Mouse (Mus musculus) embryonic facial prominence, embryonic 12.5 days (tissue): ENCODE data around the gene Fadd. TPM values are rescaled to one million over a fixed set of nuclear protein-coding genes. Genes with fewer than 3 reads are reported as not detected.

Source experiments
- ATAC-seq: fragments of 200-750 bp; cut with Nextera tagmentation; 2 replicates; pipeline ENCODE4 v1.8.0; 2017; ENCODE audit not compliant: insufficient number of reproducible peaks, insufficient read depth, low FRiP score, low TSS enrichment
- H3K27ac ChIP-seq: fragments of 300-500 bp; sonication (generic); 2 replicates; pipeline ENCODE4 v1.5.1; 2016; ENCODE audit warnings: mild to moderate bottlenecking
- H3K27me3 ChIP-seq: fragments of 300-500 bp; sonication (generic); 2 replicates; pipeline ENCODE4 v1.6.1; 2016; ENCODE audit warnings: mild to moderate bottlenecking, moderate library complexity
- H3K36me3 ChIP-seq: fragments of 300-500 bp; sonication (generic); 2 replicates; pipeline ENCODE4 v1.6.1; 2016; ENCODE audit warnings: mild to moderate bottlenecking
- H3K4me1 ChIP-seq: fragments of 300-500 bp; sonication (generic); 2 replicates; pipeline ENCODE4 v1.6.1; 2016
- H3K4me2 ChIP-seq: fragments of 300-500 bp; sonication (generic); replicated peaks from 2 replicates; pipeline ENCODE4 v1.6.1; 2016; ENCODE audit warnings: mild to moderate bottlenecking, moderate library complexity
- H3K4me3 ChIP-seq: fragments of 300-500 bp; sonication (generic); 2 replicates; pipeline ENCODE4 v1.5.1; 2016; ENCODE audit warnings: mild to moderate bottlenecking
- H3K9ac ChIP-seq: fragments of 300-500 bp; sonication (generic); 2 replicates; pipeline ENCODE4 v1.6.1; 2016; ENCODE audit warnings: mild to moderate bottlenecking, moderate library complexity
- H3K9me3 ChIP-seq: fragments of 300-500 bp; sonication (generic); 2 replicates; pipeline ENCODE4 v1.6.1; 2016; ENCODE audit warnings: mild to moderate bottlenecking, moderate library complexity
- WGBS: fragments of 180-500 bp; shearing (Covaris S2); methylation state at CpG from one replicate; pipeline ENCODE4 v1.1.7; 2016; 5-methylcytosine and 5-hydroxymethylcytosine counted together
- polyA plus RNA-seq: library from polyadenylated mRNA; unstranded; fragments of >200 nt; fragmentation: Nextera tagmentation; extraction: Ambion mirVana; gene quantifications from 2 replicates; pipeline ENCODE4 v1.2.1, GENCODE M21; 2016

Fadd gene
- polyA plus RNA-seq, 1 experiment from 2014 or later, result 10.1 TPM

DNA sequence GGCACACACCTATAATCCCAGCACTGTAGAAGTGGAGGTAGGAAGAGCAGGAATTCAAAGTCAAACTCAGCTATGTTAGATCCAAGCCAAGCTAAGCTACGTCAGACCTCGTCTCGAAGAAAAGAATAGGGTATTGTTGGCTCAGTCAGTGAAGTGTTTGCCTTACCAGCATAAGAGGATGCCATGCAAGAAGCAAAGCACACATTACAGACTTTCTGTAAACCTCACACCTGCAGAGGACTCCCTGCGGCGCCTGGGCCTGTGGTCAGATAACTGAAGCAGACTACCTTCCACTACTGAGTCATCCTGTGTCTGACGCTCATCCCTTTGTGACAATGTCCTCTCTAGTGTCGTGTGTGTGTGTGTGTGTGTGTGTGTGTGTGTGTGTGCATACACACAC, 27.3 kb upstream of the Fadd start:
- no peaks in the 10 kb centered on the region for H3K9me3 ChIP-seq
- no peaks in the 10 kb centered on the region for H3K36me3 ChIP-seq
- WGBS, result 85% methylated on average over 7 of the region's 7 CpGs
- H3K4me2 ChIP-seq, result no peak overlapping the region
- ATAC-seq, result no peak
- H3K9ac ChIP-seq, result no peak overlapping the region
- H3K4me1 ChIP-seq, result no peaks in the 10 kb centered on the region
- no peak overlapping the region for H3K27ac ChIP-seq
- H3K27me3 ChIP-seq, result no peaks in the 10 kb centered on the region; the same call in 1 of the 2 replicates
- no peak overlapping the region for H3K4me3 ChIP-seq

DNA sequence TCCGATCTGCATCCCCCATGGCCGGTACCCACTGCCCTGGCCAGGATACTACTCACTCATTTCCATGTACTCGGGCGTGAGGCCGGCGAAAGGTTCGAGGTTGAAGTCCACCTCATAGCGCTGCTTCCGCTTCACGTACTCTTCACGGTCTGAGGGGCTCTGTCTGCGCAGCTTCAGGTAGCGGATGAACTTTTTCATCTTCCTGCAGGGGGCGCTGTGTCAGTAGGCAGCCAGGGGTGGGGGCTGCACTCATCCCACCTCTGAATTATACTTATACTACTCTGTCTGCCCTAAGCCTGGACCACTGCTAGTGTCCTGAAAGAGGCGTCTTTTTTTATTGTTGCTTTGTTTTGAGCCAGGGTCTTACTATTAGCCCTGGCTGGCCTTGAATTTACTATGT, 25.6 kb upstream of the Fadd start:
- no peaks in the 10 kb centered on the region for H3K4me1 ChIP-seq
- H3K9ac ChIP-seq, result no peak overlapping the region
- no peaks in the 10 kb centered on the region for H3K9me3 ChIP-seq
- no peak for ATAC-seq
- no peak overlapping the region for H3K4me2 ChIP-seq
- WGBS, result 91% methylated on average over 15 of the region's 15 CpGs
- H3K27ac ChIP-seq, result no peak overlapping the region
- H3K27me3 ChIP-seq, result no peaks in the 10 kb centered on the region
- no peak overlapping the region for H3K4me3 ChIP-seq
- H3K36me3 ChIP-seq, result no peaks in the 10 kb centered on the region

DNA sequence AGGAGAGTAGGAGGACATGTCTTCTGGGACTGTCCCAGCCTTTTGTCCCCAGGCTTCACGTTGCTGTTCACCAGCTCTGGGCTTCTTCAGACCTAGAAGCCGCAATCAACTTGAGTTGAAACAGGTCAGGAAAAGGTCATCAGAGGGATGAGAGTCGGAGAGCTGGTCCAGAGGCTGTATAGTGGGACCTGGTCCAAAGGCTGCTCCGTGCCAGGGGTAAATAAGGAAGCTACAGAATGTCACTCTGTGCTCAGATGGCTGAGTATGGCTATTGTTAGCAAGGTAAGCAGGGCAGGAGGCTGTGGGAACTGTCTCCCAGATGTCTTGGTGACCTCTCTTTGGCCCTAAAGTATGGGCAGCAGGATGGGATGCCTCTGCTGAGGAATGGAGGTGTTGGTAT, 22.5 kb upstream of the Fadd start:
- no peaks in the 10 kb centered on the region for H3K4me1 ChIP-seq
- no peak overlapping the region for H3K9ac ChIP-seq
- no peaks in the 10 kb centered on the region for H3K27me3 ChIP-seq
- H3K27ac ChIP-seq, result no peak overlapping the region
- no peak for ATAC-seq
- H3K4me2 ChIP-seq, result no peak overlapping the region
- H3K36me3 ChIP-seq, result no peaks in the 10 kb centered on the region
- 61% methylated on average over 4 of the region's 4 CpGs for WGBS
- no peaks in the 10 kb centered on the region for H3K9me3 ChIP-seq
- H3K4me3 ChIP-seq, result no peak overlapping the region

DNA sequence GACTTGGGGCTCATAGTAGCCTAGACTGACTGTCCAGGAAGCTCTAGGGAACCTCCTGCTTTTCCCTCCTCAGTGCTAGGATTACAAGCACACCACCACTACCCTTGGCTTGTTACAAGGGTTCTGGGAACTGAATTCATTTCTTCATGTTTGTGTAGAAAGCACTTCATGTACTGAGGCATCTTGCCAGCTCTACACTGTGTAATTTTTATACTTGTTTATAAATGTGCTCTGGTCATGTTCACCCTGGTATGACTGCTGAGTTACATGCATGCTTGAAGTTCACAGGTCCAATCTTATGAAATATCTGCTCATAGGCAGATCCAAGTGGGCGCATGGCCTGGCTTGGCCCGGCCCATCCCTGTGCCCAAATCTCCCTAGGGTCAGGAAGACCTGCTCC, 22.0 kb upstream of the Fadd start:
- Histone ChIP-seq H3K4me2 (no peak overlapping the region), H3K4me3 (no peak overlapping the region), H3K36me3 (no peaks in the 10 kb centered on the region), H3K9ac (no peak overlapping the region), H3K9me3 (no peaks in the 10 kb centered on the region), H3K27ac (no peak overlapping the region), H3K27me3 (no peaks in the 10 kb centered on the region), H3K4me1 (no peaks in the 10 kb centered on the region)
- no peak for ATAC-seq
- WGBS, result 94% methylated on average over 2 of the region's 2 CpGs

DNA sequence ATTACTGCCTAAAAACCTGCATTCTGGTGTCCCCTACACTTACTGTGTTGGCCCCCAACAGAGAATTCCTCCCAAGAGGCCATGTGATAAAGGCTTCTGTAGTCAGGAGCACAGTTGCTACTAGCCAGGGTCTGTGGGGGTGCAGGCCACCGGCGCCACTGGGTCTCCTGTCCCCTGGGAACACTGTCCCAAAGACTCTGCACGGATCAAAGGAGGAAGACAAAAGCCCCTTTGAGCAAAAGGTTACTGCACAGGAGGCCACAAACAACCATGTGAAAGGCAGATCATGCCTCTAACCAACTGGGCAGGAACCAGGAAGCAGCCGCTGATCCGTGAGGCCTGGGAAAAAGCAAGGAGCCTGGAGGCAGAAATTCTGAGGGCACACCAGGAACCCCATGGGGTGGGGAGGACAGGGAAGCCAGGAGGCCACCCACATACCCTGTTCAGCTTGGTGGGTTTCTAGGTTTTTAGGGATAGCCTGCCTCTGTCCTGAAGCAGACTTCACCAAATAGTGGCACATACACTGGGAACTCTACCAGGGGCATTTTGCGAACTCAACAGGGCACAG, 18.2 kb upstream of the Fadd start:
- H3K4me3 ChIP-seq, result no peak overlapping the region
- no peaks in the 10 kb centered on the region for H3K36me3 ChIP-seq
- no peak overlapping the region for H3K27ac ChIP-seq
- no peaks in the 10 kb centered on the region for H3K9me3 ChIP-seq
- no peak overlapping the region for H3K9ac ChIP-seq
- 24% methylated on average over 6 of the region's 6 CpGs for WGBS
- no peak for ATAC-seq
- H3K27me3 ChIP-seq, result no peaks in the 10 kb centered on the region
- H3K4me2 ChIP-seq, result no peak overlapping the region
- no peaks in the 10 kb centered on the region for H3K4me1 ChIP-seq

DNA sequence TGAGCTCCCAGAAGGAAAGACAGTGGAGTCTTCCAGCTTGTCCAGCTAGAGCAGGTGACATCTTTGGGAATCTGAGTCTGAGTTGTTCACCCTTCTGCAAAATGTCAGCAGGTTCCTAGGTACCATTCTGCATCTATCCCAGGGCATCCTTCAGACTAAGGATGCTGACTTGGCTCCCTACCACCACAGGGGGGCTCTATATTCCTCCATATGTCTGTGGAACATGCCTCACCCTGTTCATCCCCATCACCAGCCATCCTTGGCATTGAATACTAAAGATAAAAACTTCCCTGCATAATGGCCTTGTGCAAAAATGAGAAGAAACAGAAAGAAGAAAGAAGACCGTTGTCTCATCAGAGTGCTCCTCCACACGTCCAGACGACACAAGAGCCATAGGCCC, 7.2 kb upstream of the Fadd start:
- H3K27me3 ChIP-seq, result no peaks in the 10 kb centered on the region
- no peak overlapping the region for H3K4me2 ChIP-seq
- no peaks in the 10 kb centered on the region for H3K4me1 ChIP-seq
- 87% methylated on average over 3 of the region's 3 CpGs for WGBS
- no peaks in the 10 kb centered on the region for H3K9me3 ChIP-seq
- H3K27ac ChIP-seq, result no peak overlapping the region
- no peak overlapping the region for H3K4me3 ChIP-seq
- no peaks in the 10 kb centered on the region for H3K36me3 ChIP-seq
- ATAC-seq, result no peak
- no peak overlapping the region for H3K9ac ChIP-seq

DNA sequence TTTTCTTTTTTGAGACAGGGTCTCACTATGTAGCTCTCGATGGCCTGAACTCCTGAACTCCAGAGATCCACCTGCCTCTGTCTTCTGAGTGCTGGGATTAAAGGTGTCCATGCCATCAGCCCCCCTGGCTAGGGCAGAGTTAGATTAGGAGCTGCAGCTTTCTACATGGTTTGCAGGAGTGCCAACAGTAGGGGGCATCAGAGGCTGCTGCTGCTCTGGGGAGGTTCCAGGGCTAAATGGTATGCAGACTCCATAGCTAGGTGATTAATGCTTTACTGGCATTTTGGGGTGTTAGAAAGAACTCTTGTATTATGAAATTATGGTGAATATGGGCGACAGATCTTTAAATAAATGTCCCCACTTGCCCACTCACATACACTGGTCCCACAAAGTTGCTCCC, 5.0 kb upstream of the Fadd start:
- Histone ChIP-seq H3K36me3 (no peaks in the 10 kb centered on the region), H3K9ac (no peak overlapping the region), H3K4me1 (peaks cover 6% of the 10 kb centered on the region; the same call in 1 of the 2 replicates), H3K27ac (no peak overlapping the region), H3K27me3 (no peaks in the 10 kb centered on the region), H3K4me2 (no peak overlapping the region), H3K4me3 (no peak overlapping the region), H3K9me3 (no peaks in the 10 kb centered on the region)
- 31% methylated on average over 2 of the region's 2 CpGs for WGBS
- no peak for ATAC-seq

DNA sequence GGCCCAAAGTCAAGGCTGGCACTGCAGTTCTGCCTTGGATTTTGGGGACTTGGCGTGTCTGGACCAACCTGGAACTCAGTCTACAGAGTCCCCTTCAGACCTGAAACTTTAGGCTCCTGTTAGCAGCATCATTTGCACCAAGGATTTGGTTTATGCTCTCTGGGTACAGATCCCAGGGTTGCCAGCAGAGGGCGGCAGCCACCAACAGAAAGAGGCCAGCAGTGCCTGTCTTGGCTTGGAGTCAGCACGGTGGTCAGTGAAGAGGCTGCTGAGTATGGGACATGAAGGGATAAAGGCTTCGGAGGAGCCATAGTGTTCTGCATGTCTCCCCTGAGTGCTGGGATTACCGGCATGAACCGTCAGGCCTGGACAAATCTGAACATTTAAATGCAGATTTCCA, 3.4 kb upstream of the Fadd start:
- Histone ChIP-seq H3K36me3 (no peaks in the 10 kb centered on the region), H3K4me1 (peaks cover 13% of the 10 kb centered on the region), H3K9me3 (no peaks in the 10 kb centered on the region), H3K9ac (no peak overlapping the region), H3K27ac (no peak overlapping the region), H3K4me2 (no peak overlapping the region), H3K4me3 (no peak overlapping the region), H3K27me3 (no peaks in the 10 kb centered on the region)
- no peak for ATAC-seq
- 15% methylated on average over 6 of the region's 6 CpGs for WGBS

DNA sequence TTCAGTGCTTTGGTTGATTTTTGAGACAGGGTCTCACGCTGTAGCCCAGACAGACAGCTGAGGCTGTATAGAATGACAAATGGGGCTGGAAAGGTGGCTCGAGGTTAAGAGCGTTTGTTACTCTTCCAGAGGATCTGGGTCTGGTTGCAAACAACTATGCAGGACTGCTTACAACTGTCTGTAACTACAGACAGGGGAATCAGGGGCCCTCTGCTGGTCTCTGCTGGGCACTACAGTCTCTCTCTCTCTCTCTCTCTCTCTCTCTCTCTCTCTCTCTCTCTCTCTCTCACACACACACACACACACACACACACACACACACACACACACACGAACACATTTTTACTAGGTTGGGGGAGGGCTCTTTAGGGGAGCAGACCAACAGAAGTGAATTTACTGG, 1.4 kb upstream of the Fadd start:
- no peak overlapping the region for H3K4me3 ChIP-seq

DNA sequence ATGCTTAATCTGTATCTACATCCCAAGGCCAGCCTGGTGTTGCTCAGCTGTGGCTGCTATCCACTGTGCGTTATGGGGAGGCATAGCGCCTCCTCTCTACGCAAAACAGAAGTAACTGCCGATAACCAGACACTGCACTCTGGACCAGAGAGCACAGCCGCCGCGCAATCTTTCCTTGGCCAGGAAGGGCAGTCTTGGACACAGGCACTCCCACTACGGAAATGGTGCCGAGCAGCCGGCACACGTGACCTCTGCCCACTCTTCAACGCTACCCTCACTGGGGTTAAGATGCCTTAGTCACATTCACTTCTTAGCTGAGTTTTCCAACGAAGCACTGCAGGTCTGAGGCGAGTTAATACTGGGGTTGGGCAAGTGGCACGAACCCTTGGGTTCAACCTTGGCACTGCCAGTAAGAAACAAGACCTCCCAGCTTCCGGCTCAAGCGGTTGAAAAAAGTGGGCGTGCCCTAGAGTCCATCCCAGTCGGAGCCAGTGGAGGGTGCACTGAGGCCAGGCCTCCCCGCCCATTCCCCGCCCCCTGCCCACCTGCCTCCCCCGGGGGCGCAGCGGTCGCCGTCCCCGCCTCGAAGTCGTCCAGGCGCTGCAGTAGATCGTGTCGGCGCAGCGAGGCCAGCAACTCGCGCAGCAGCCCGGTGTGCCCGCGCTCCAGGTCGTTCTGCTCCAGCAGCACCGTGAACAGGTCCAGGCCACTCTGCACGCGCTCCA, 542 bp downstream of the Fadd start:
- Histone ChIP-seq H3K27ac (peak overlapping the region; percentile 88), H3K4me2 (peak overlapping the region; percentile 74), H3K36me3 (peaks cover 25% of the 10 kb centered on the region), H3K4me1 (peaks cover 13% of the 10 kb centered on the region), H3K27me3 (no peaks in the 10 kb centered on the region), H3K4me3 (peak overlapping the region; percentile 65), H3K9ac (peak overlapping the region; percentile 67), H3K9me3 (no peaks in the 10 kb centered on the region)
- ATAC-seq, result peak; percentile 72
- 1% methylated on average over 43 of the region's 43 CpGs for WGBS

More for the DNA sequence above, 1.4 kb upstream of the Fadd start:
- no peak for ATAC-seq
- Histone ChIP-seq H3K4me2 (no peak overlapping the region), H3K27ac (no peak overlapping the region), H3K9ac (no peak overlapping the region), H3K9me3 (no peaks in the 10 kb centered on the region), H3K4me1 (peaks cover 13% of the 10 kb centered on the region), H3K36me3 (peaks cover 18% of the 10 kb centered on the region), H3K27me3 (no peaks in the 10 kb centered on the region)
- 6% methylated on average over 4 of the region's 4 CpGs for whole genome bisulfite sequencing

DNA sequence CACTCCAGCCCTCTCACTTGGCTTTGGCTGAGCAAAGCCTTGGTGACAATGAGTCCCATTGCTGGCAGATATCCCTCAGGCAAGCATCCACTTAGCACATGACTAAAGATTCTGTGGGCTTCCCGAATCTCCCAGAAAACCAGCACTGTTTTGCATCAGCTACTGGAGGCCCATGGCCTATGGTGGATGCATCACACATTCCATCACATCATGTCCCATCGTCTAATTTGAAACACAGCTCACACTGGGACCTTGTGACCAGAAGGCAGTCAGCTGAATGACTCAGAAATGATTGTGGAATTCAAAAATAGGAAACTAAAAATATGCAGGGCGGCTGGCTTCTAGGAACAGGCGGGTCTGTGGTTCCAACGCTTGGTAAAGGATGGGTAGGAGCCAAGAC, 4.4 kb downstream of the Fadd start:
- WGBS, result 88% methylated on average over 5 of the region's 5 CpGs
- H3K9ac ChIP-seq, result no peak overlapping the region
- peaks cover 25% of the 10 kb centered on the region for H3K36me3 ChIP-seq
- H3K4me1 ChIP-seq, result peaks cover 11% of the 10 kb centered on the region
- no peak overlapping the region for H3K4me2 ChIP-seq
- ATAC-seq, result no peak
- H3K27ac ChIP-seq, result no peak overlapping the region
- no peak overlapping the region for H3K4me3 ChIP-seq
- H3K9me3 ChIP-seq, result no peaks in the 10 kb centered on the region
- no peaks in the 10 kb centered on the region for H3K27me3 ChIP-seq

DNA sequence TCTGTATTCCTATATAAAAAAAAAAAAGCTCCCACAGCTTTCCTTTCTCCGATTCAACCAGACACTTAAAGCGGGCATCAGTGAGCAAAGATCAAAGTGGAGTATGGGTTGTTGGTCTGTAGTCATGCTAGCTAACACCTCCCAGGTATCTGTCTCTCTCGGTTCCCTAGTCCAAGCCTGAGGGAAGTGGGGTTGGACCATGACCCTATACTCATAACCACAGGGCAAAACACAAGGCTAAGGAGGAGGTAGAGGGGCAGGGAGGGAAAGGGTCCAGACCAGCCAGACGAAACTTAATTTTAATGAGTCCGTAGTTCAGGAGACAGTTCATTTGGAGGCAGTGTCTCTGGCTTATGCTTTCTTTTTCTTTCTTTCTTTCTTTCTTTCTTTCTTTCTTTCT, 10.0 kb downstream of the Fadd start:
- Histone ChIP-seq H3K4me2 (no peak overlapping the region), H3K4me1 (no peaks in the 10 kb centered on the region), H3K9me3 (no peaks in the 10 kb centered on the region), H3K27ac (no peak overlapping the region), H3K27me3 (no peaks in the 10 kb centered on the region), H3K4me3 (no peak overlapping the region), H3K36me3 (no peaks in the 10 kb centered on the region), H3K9ac (no peak overlapping the region)
- WGBS, result 81% methylated on average over 5 of the region's 5 CpGs
- no peak for ATAC-seq
